Mouse (Mus musculus) liver, embryonic 14.5 days (tissue): ENCODE measurements around the gene Rplp2.

Experiments used
- CTCF ChIP-seq: IDR thresholded peaks from 2 replicates; pipeline ENCODE4 v1.5.1; 2016; ENCODE audit warnings: antibody characterized with exemption, low read depth, control low read depth
- EP300 ChIP-seq: IDR thresholded peaks from 2 replicates; pipeline ENCODE4 v1.6.1; 2016; ENCODE audit warnings: antibody characterized with exemption, low read depth

GRCm38 (mm10) chr7:141474160-141474559 is 27.0 kb downstream of the Rplp2 start:
- TF ChIP-seq CTCF (no peak), EP300 (no peak)
